Mouse (Mus musculus): ENCODE data around the gene Ramp1. TPM values are rescaled to one million over a fixed set of nuclear protein-coding genes. Genes with fewer than 3 reads are reported as not detected.

Ramp1 gene
- polyA plus RNA-seq, 1 experiment from 2014 or later, result not detected

- DNase-seq (ENCODE audit: low read depth, low spot score), result no peak
- CTCF ChIA-PET, result interaction anchor here (1.9 kb wide), 1 partner anchor 13 kb away, joined by 8 read pairs; no protein-coding TSS in a partner anchor
- ATAC-seq, result peak; percentile 14
- H3K27me3 ChIP-seq, result no peaks in the 10 kb centered on the region
- TF ChIP-seq CTCF (IDR thresholded peaks at IDR 0.05), result no peak
- POLR2A ChIA-PET, result interaction anchor here (0.9 to 3.5 kb wide), 8 partner anchors 12 to 193 kb away, joined by 3 to 14 read pairs (median 4); no protein-coding TSS in a partner anchor
- in situ Hi-C loops (cut with MboI; ENCODE audit: low pct_unique_long_range_greater_than_20kb), result loop anchor here (5.0 kb wide), 1 partner anchor 42 kb away; no protein-coding TSS in a partner anchor
Measured at GRCm38 (mm10) chr1:91250415-91251147, 71.0 kb downstream of the Ramp1 start.

- in situ Hi-C loops (cut with MboI; ENCODE audit: low pct_unique_long_range_greater_than_20kb), result loop anchor here (5.0 kb wide), 1 partner anchor 41 kb away; no protein-coding TSS in a partner anchor
- TF ChIP-seq CTCF (IDR thresholded peaks at IDR 0.05), result no peak
- ChIA-PET POLR2A (interaction anchor here (0.5 to 3.5 kb wide), 6 partner anchors 11 to 161 kb away, joined by 3 to 14 read pairs (median 4); no protein-coding TSS in a partner anchor), CTCF (interaction anchor here (0.7 to 1.9 kb wide), 3 partner anchors 12 to 52 kb away, joined by 3 to 8 read pairs (median 3); no protein-coding TSS in a partner anchor)
- H3K27me3 ChIP-seq, result no peaks in the 10 kb centered on the region
- DNase-seq (ENCODE audit: low read depth, low spot score) (no peak), ATAC-seq (no peak)
Measured at GRCm38 (mm10) chr1:91251148-91251650, 71.6 kb downstream of the Ramp1 start.

GRCm38 (mm10) chr1:91251927-91252326, 72.3 kb downstream of the Ramp1 start:
- POLR2A ChIA-PET, result interaction anchor here (3.5 kb wide), 1 partner anchor 49 kb away, joined by 14 read pairs; no protein-coding TSS in a partner anchor
- no peak for ATAC-seq

GRCm38 (mm10) chr1:91257918-91258317, 78.3 kb downstream of the Ramp1 start:
- no peak for TF ChIP-seq CTCF (IDR thresholded peaks at IDR 0.05)
- ChIA-PET POLR2A (interaction anchor here (0.6 kb wide), 1 partner anchor 278 kb away, joined by 3 read pairs; no protein-coding TSS in a partner anchor), CTCF (interaction anchor here (1.0 kb wide), 1 partner anchor 9 kb away, joined by 3 read pairs; no protein-coding TSS in a partner anchor)
- ATAC-seq (peak; percentile 61), DNase-seq (ENCODE audit: low read depth, low spot score) (peak; percentile 80)
- no peaks in the 10 kb centered on the region for H3K27me3 ChIP-seq
- in situ Hi-C loops (cut with MboI; ENCODE audit: low pct_unique_long_range_greater_than_20kb), result no loop called here

More at GRCm38 (mm10) chr1:91251927-91252326, 72.3 kb downstream of the Ramp1 start:
- H3K27me3 ChIP-seq, result no peaks in the 10 kb centered on the region
- CTCF ChIA-PET, result interaction anchor here (0.7 to 1.9 kb wide), 4 partner anchors 12 to 51 kb away, joined by 3 to 8 read pairs (median 4); no protein-coding TSS in a partner anchor
- in situ Hi-C loops (cut with MboI; ENCODE audit: low pct_unique_long_range_greater_than_20kb), result loop anchor here (5.0 kb wide), 1 partner anchor 40 kb away; no protein-coding TSS in a partner anchor
- peak; percentile 60 for TF ChIP-seq CTCF (IDR thresholded peaks at IDR 0.05)
- no peak for DNase-seq (ENCODE audit: low read depth, low spot score)

GRCm38 (mm10) chr1:91259794-91260193, 80.2 kb downstream of the Ramp1 start:
- CTCF ChIA-PET, result interaction anchor here (0.8 kb wide), 1 partner anchor 24 kb away, joined by 3 read pairs; no protein-coding TSS in a partner anchor
- POLR2A ChIA-PET, result no interaction called here
- TF ChIP-seq CTCF (IDR thresholded peaks at IDR 0.05), result no peak
- in situ Hi-C loops (cut with MboI; ENCODE audit: low pct_unique_long_range_greater_than_20kb), result no loop called here
- no peaks in the 10 kb centered on the region for H3K27me3 ChIP-seq
- ATAC-seq (no peak), DNase-seq (ENCODE audit: low read depth, low spot score) (no peak)

- ATAC-seq (no peak), DNase-seq (ENCODE audit: low read depth, low spot score) (no peak)
- POLR2A ChIA-PET, result interaction anchor here (0.6 to 1.5 kb wide), 3 partner anchors 12 to 555 kb away, joined by 3 to 11 read pairs (median 4); partner anchors contain the start of gene Ube2f
- no peaks in the 10 kb centered on the region for H3K27me3 ChIP-seq
- CTCF ChIA-PET, result interaction anchor here (1.4 to 1.8 kb wide), 6 partner anchors 11 to 54 kb away, joined by 3 to 8 read pairs (median 4); partner anchors contain the start of gene Scly
- in situ Hi-C loops (cut with MboI; ENCODE audit: low pct_unique_long_range_greater_than_20kb), result no loop called here
- TF ChIP-seq CTCF (IDR thresholded peaks at IDR 0.05), result no peak
Measured at GRCm38 (mm10) chr1:91262508-91262907, 82.9 kb downstream of the Ramp1 start.

GRCm38 (mm10) chr1:91272260-91272659, 92.6 kb downstream of the Ramp1 start:
- CTCF ChIA-PET, result interaction anchor here (0.8 to 1.0 kb wide), 3 partner anchors 14 to 20 kb away, joined by 3 to 4 read pairs (median 4); no protein-coding TSS in a partner anchor
- POLR2A ChIA-PET, result no interaction called here

More at GRCm38 (mm10) chr1:91272260-91272659, 92.6 kb downstream of the Ramp1 start:
- DNase-seq (ENCODE audit: low read depth, low spot score) (no peak), ATAC-seq (no peak)
- in situ Hi-C loops (cut with MboI; ENCODE audit: low pct_unique_long_range_greater_than_20kb), result no loop called here
- no peaks in the 10 kb centered on the region for H3K27me3 ChIP-seq
- TF ChIP-seq CTCF (IDR thresholded peaks at IDR 0.05), result no peak

Other genes starting within 250 kb of the Ramp1 start
- gene Prlh, start 226.7 kb upstream of the Ramp1 start, polyA plus RNA-seq (2021), result not detected
- gene Rab17, start 210.2 kb upstream of the Ramp1 start, polyA plus RNA-seq (2021), result 1.3 TPM
- gene Lrrfip1, start 181.1 kb upstream of the Ramp1 start, polyA plus RNA-seq (2021), result 126 TPM
- 0.03 TPM for gene Rbm44, start 34.7 kb upstream of the Ramp1 start, polyA plus RNA-seq (2021)
- gene Ube2f, start 70.5 kb downstream of the Ramp1 start, polyA plus RNA-seq (2021), result 94.5 TPM
- 98.6 TPM for gene Scly, start 118.5 kb downstream of the Ramp1 start, polyA plus RNA-seq (2021)
- 0.14 TPM for gene Espnl, start 142.3 kb downstream of the Ramp1 start, polyA plus RNA-seq (2021)
- gene Klhl30, start 171.2 kb downstream of the Ramp1 start, polyA plus RNA-seq (2021), result 27.2 TPM
- gene Erfe, start 186.6 kb downstream of the Ramp1 start, polyA plus RNA-seq (2021), result 0.50 TPM
- gene Ilkap, start 219.0 kb downstream of the Ramp1 start, polyA plus RNA-seq (2021), result 82.4 TPM
- gene Hes6, start 234.2 kb downstream of the Ramp1 start, polyA plus RNA-seq (2021), result 52.9 TPM

Data from Patski (cell line).